Mouse (Mus musculus) thymus, adult 2 months (tissue): Measurements from ENCODE around the gene Sycp2.

Experiments
- CTCF ChIP-seq: fragments of 200-500 bp; IDR thresholded peaks from 2 replicates; pipeline ENCODE4 v1.5.1; 2012; ENCODE audit warnings: mild to moderate bottlenecking, control low read depth, low read length, moderate library complexity, borderline replicate concordance; ENCODE audit not compliant: control insufficient read depth, poor library complexity, insufficient read depth; ENCODE audit errors: extremely low read depth
- POLR2A ChIP-seq: fragments of 200-500 bp; IDR thresholded peaks from 2 replicates; pipeline ENCODE4 v1.6.1; 2012; ENCODE audit warnings: mild to moderate bottlenecking, low read length, control low read depth, moderate library complexity; ENCODE audit not compliant: control insufficient read depth, poor library complexity, insufficient read depth; ENCODE audit errors: extremely low read depth

- TF ChIP-seq CTCF = no peak
- no peak for TF ChIP-seq POLR2A
Observed at GRCm38 (mm10) chr2:178329551-178329950, 77.9 kb downstream of the Sycp2 start.
